Mouse (Mus musculus) lung, adult 2 months (tissue): ENCODE results near the gene Myo1b.

ENCODE experiments used
- CTCF ChIP-seq: fragments of 200-500 bp; IDR thresholded peaks from 2 replicates; pipeline ENCODE4 v1.5.1; 2011; ENCODE audit warnings: mild to moderate bottlenecking, low read length, control low read depth; ENCODE audit not compliant: insufficient read depth
- POLR2A ChIP-seq: fragments of 200-500 bp; IDR thresholded peaks from 2 replicates; pipeline ENCODE4 v1.6.1; 2011; ENCODE audit warnings: low read depth, mild to moderate bottlenecking, control low read depth, low read length, borderline replicate concordance; ENCODE audit errors: extremely low read depth

DNA sequence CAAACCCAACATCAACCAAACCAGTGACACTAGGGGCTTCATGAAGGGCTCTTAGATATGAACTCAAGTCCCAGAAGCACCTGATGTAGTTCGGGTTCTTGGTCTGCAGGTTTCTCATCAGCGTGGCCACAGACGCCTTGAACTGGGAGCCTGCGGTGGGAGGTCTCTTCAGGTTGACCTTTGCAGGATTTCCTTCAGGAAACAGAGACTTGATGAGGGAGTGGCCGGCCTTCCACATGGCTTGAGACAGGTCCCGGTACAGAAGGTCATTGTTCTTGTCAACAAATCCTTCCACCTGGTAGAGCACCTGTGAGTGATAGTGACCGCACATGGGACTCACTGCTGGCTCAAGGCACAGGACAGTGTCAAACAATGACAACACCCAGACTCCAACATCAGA lies 137.6 kb downstream of the Myo1b start:
- TF ChIP-seq CTCF (no peak), POLR2A (no peak)
